Mouse (Mus musculus) kidney, postnatal 0 days (tissue): ENCODE results near the gene Atp8b4. TPM values are rescaled to one million over a fixed set of nuclear protein-coding genes. Genes with fewer than 3 reads are reported as not detected.

Experiments used
- ATAC-seq: fragments of 200-750 bp; cut with Nextera tagmentation; replicated peaks from 2 replicates; pipeline ENCODE4 v1.8.0; 2017; ENCODE audit warnings: low read depth, moderate number of reproducible peaks, moderate TSS enrichment, moderate library complexity; ENCODE audit not compliant: low FRiP score
- DNase-seq: peaks from one replicate; pipeline ENCODE4 v3.0.0-alpha.2; 2016; ENCODE audit warnings: low spot score
- H3K27ac ChIP-seq: fragments of 300-500 bp; sonication (generic); 2 replicates; pipeline ENCODE4 v1.5.1; 2014; ENCODE audit warnings: mild to moderate bottlenecking
- H3K27me3 ChIP-seq: fragments of 300-500 bp; sonication (generic); 2 replicates; pipeline ENCODE4 v1.6.1; 2014; ENCODE audit warnings: low read length, mixed read lengths; ENCODE audit not compliant: insufficient read depth
- H3K36me3 ChIP-seq: fragments of 300-500 bp; sonication (generic); 2 replicates; pipeline ENCODE4 v1.6.1; 2014; ENCODE audit warnings: low read length, mixed read lengths; ENCODE audit not compliant: insufficient read depth
- H3K4me1 ChIP-seq: fragments of 300-500 bp; sonication (generic); replicated peaks from 2 replicates; pipeline ENCODE4 v1.6.1; 2014; ENCODE audit warnings: antibody characterized with exemption, low read length, mixed read lengths; ENCODE audit not compliant: insufficient read depth
- H3K4me2 ChIP-seq: fragments of 300-500 bp; sonication (generic); 2 replicates; pipeline ENCODE4 v1.6.1; 2014; ENCODE audit warnings: mild to moderate bottlenecking, low read length, moderate library complexity, mixed read lengths
- H3K4me3 ChIP-seq: fragments of 300-500 bp; sonication (generic); replicated peaks from 2 replicates; pipeline ENCODE4 v1.5.1; 2014; ENCODE audit warnings: low read depth, low read length
- H3K9ac ChIP-seq: fragments of 300-500 bp; sonication (generic); 2 replicates; pipeline ENCODE4 v1.6.1; 2014; ENCODE audit warnings: low read depth, low read length
- H3K9me3 ChIP-seq: fragments of 300-500 bp; sonication (generic); replicated peaks from 2 replicates; pipeline ENCODE4 v1.6.1; 2016; ENCODE audit warnings: low read length, inconsistent platforms, mixed read lengths
- CTCF ChIP-seq: IDR thresholded peaks from 2 replicates; pipeline ENCODE4 v1.5.1; 2016; ENCODE audit warnings: antibody characterized with exemption, low read depth, mild to moderate bottlenecking, moderate library complexity
- WGBS: fragments of 180-500 bp; shearing (Covaris S2); extraction: QIAGEN DNeasy Blood & Tissue Kit; methylation state at CpG from one replicate; pipeline ENCODE4 v1.1.7; 2014; 5-methylcytosine and 5-hydroxymethylcytosine counted together
- polyA plus RNA-seq: library from polyadenylated mRNA; unstranded; fragments of >200 nt; fragmentation: Nextera tagmentation; extraction: Ambion mirVana; gene quantifications from 2 replicates; pipeline ENCODE4 v1.2.1, GENCODE M21; 2015

Atp8b4 gene
- polyA plus RNA-seq, 1 experiment from 2014 or later, result 0.12 TPM

- Histone ChIP-seq H3K27me3 (no peaks in the 10 kb centered on the region), H3K4me3 (no peak overlapping the region), H3K27ac (no peak overlapping the region), H3K4me2 (no peak overlapping the region), H3K4me1 (no peaks in the 10 kb centered on the region), H3K9ac (no peak overlapping the region), H3K36me3 (no peaks in the 10 kb centered on the region), H3K9me3 (no peaks in the 10 kb centered on the region)
- no peak for TF ChIP-seq CTCF
- ATAC-seq, result no peak
- 53% methylated on average over 6 of the region's 6 CpGs for WGBS
- DNase-seq, result peak; percentile 66
Measured at GRCm38 (mm10) chr2:126360688-126361087, 139.8 kb downstream of the Atp8b4 start.

GRCm38 (mm10) chr2:126359965-126360364 is 140.5 kb downstream of the Atp8b4 start:
- ATAC-seq, result no peak
- 72% methylated on average over 3 of the region's 3 CpGs for WGBS
- Histone ChIP-seq H3K27me3 (no peaks in the 10 kb centered on the region), H3K4me1 (no peaks in the 10 kb centered on the region), H3K27ac (no peak overlapping the region), H3K4me2 (no peak overlapping the region), H3K36me3 (no peaks in the 10 kb centered on the region), H3K4me3 (no peak overlapping the region), H3K9me3 (no peaks in the 10 kb centered on the region), H3K9ac (no peak overlapping the region)
- no peak for TF ChIP-seq CTCF
- DNase-seq, result no peak

- WGBS, result 96% methylated on average over 1 of the region's 1 CpGs
- no peak for ATAC-seq
Measured at GRCm38 (mm10) chr2:126359278-126359677, 141.2 kb downstream of the Atp8b4 start.

GRCm38 (mm10) chr2:126358741-126359140 is 141.7 kb downstream of the Atp8b4 start:
- no peaks in the 10 kb centered on the region for H3K9me3 ChIP-seq
- H3K4me2 ChIP-seq, result no peak overlapping the region
- DNase-seq (no peak), ATAC-seq (no peak)
- 89% methylated on average over 5 of the region's 5 CpGs for WGBS
- no peaks in the 10 kb centered on the region for H3K4me1 ChIP-seq
- no peak for TF ChIP-seq CTCF
- no peak overlapping the region for H3K9ac ChIP-seq
- no peaks in the 10 kb centered on the region for H3K27me3 ChIP-seq
- no peaks in the 10 kb centered on the region for H3K36me3 ChIP-seq
- no peak overlapping the region for H3K27ac ChIP-seq
- no peak overlapping the region for H3K4me3 ChIP-seq

More at GRCm38 (mm10) chr2:126359278-126359677, 141.2 kb downstream of the Atp8b4 start:
- Histone ChIP-seq H3K9ac (no peak overlapping the region), H3K9me3 (no peaks in the 10 kb centered on the region), H3K4me1 (no peaks in the 10 kb centered on the region), H3K4me2 (no peak overlapping the region), H3K4me3 (no peak overlapping the region), H3K27ac (no peak overlapping the region), H3K27me3 (no peaks in the 10 kb centered on the region), H3K36me3 (no peaks in the 10 kb centered on the region)
- TF ChIP-seq CTCF, result no peak
- DNase-seq, result no peak

- Histone ChIP-seq H3K27me3 (no peaks in the 10 kb centered on the region), H3K4me3 (no peak overlapping the region), H3K36me3 (no peaks in the 10 kb centered on the region), H3K4me2 (no peak overlapping the region), H3K9ac (no peak overlapping the region), H3K27ac (no peak overlapping the region), H3K9me3 (no peaks in the 10 kb centered on the region), H3K4me1 (no peaks in the 10 kb centered on the region)
- 94% methylated on average over 2 of the region's 2 CpGs for WGBS
- ATAC-seq, result no peak
- no peak for DNase-seq
- TF ChIP-seq CTCF, result no peak
Measured at GRCm38 (mm10) chr2:126355259-126355658, 145.2 kb downstream of the Atp8b4 start.

- TF ChIP-seq CTCF, result no peak
- no peak overlapping the region for H3K4me2 ChIP-seq
- H3K27ac ChIP-seq, result no peak overlapping the region
- 69% methylated on average over 1 of the region's 1 CpGs for WGBS
- no peak for ATAC-seq
- no peaks in the 10 kb centered on the region for H3K4me1 ChIP-seq
- DNase-seq, result no peak
- H3K4me3 ChIP-seq, result no peak overlapping the region
- no peaks in the 10 kb centered on the region for H3K36me3 ChIP-seq
- H3K9ac ChIP-seq, result no peak overlapping the region
- H3K27me3 ChIP-seq, result no peaks in the 10 kb centered on the region
- H3K9me3 ChIP-seq, result no peaks in the 10 kb centered on the region
Measured at GRCm38 (mm10) chr2:126351811-126352210, 148.7 kb downstream of the Atp8b4 start.

GRCm38 (mm10) chr2:126343026-126343593 is 157.4 kb downstream of the Atp8b4 start:
- Histone ChIP-seq H3K9ac (no peak overlapping the region), H3K4me1 (no peaks in the 10 kb centered on the region), H3K36me3 (no peaks in the 10 kb centered on the region), H3K4me3 (no peak overlapping the region), H3K9me3 (no peaks in the 10 kb centered on the region), H3K27me3 (no peaks in the 10 kb centered on the region), H3K27ac (no peak overlapping the region), H3K4me2 (no peak overlapping the region)
- 62% methylated on average over 3 of the region's 3 CpGs for WGBS
- no peak for TF ChIP-seq CTCF
- DNase-seq, result no peak
- no peak for ATAC-seq
